Mouse (Mus musculus) hindbrain, embryonic 15.5 days (tissue): ENCODE data around the gene Gm49416. TPM values are rescaled to one million over a fixed set of nuclear protein-coding genes. Genes with fewer than 3 reads are reported as not detected.

Source experiments
- ATAC-seq: fragments of 200-750 bp; cut with Nextera tagmentation; 2 replicates; pipeline ENCODE4 v1.8.0; 2017; ENCODE audit warnings: low read depth, moderate number of reproducible peaks, moderate TSS enrichment; ENCODE audit not compliant: low FRiP score
- H3K27ac ChIP-seq: fragments of 300-500 bp; sonication (generic); replicated peaks from 2 replicates; pipeline ENCODE4 v1.5.1; 2015; ENCODE audit warnings: mild to moderate bottlenecking, inconsistent platforms
- H3K27me3 ChIP-seq: fragments of 300-500 bp; sonication (generic); 2 replicates; pipeline ENCODE4 v1.6.1; 2015; ENCODE audit warnings: control low read depth, inconsistent platforms
- H3K36me3 ChIP-seq: fragments of 300-500 bp; sonication (generic); 2 replicates; pipeline ENCODE4 v1.6.1; 2015; ENCODE audit warnings: control low read depth, inconsistent platforms
- H3K4me1 ChIP-seq: fragments of 300-500 bp; sonication (generic); replicated peaks from 2 replicates; pipeline ENCODE4 v1.6.1; 2015; ENCODE audit warnings: control low read depth, inconsistent platforms
- H3K4me2 ChIP-seq: fragments of 300-500 bp; sonication (generic); 2 replicates; pipeline ENCODE4 v1.6.1; 2015; ENCODE audit warnings: moderate library complexity, mild to moderate bottlenecking, inconsistent platforms
- H3K4me3 ChIP-seq: fragments of 300-500 bp; sonication (generic); 2 replicates; pipeline ENCODE4 v1.5.1; 2015; ENCODE audit warnings: mild to moderate bottlenecking, inconsistent platforms
- H3K9ac ChIP-seq: fragments of 300-500 bp; sonication (generic); 2 replicates; pipeline ENCODE4 v1.6.1; 2015; ENCODE audit warnings: inconsistent platforms
- H3K9me3 ChIP-seq: fragments of 300-500 bp; sonication (generic); 2 replicates; pipeline ENCODE4 v1.6.1; 2016; ENCODE audit warnings: control low read depth, inconsistent platforms
- WGBS: fragments of 180-500 bp; shearing (Covaris S2); methylation state at CpG from one replicate; pipeline ENCODE4 v1.1.7; 2015; 5-methylcytosine and 5-hydroxymethylcytosine counted together
- polyA plus RNA-seq: library from polyadenylated mRNA; unstranded; fragments of >200 nt; fragmentation: Nextera tagmentation; extraction: Ambion mirVana; gene quantifications from 2 replicates; pipeline ENCODE4 v1.2.1, GENCODE M21; 2015

Gene Gm49416
- polyA plus RNA-seq, 1 experiment from 2014 or later: not detected

DNA sequence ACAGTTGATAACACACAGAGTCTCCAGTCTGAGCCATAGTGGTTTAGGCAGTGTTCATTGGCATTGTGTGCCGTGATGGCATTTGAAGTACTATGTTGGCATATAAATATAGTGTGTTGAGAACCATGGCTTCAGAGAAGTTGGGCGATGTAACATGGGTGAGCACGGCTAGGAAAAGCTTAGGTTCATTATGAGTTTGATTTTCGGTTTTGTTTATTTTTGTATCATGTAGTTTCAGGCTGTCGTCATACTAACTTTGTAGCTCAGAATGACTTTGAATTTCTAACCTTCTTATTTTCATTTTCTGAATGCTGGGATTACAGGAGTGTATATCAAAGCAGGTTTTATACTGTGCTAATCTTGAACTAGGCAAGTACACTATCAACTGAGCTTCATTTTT lies 14.7 kb downstream of the Gm49416 start:
- Histone ChIP-seq H3K4me2 (no peak overlapping the region), H3K4me1 (peaks cover 11% of the 10 kb centered on the region), H3K9ac (no peak overlapping the region), H3K27ac (no peak overlapping the region), H3K4me3 (no peak overlapping the region), H3K27me3 (no peaks in the 10 kb centered on the region), H3K9me3 (no peaks in the 10 kb centered on the region), H3K36me3 (peaks cover 58% of the 10 kb centered on the region)
- no peak for ATAC-seq
- WGBS: 96% methylated on average over 5 of the region's 5 CpGs

DNA sequence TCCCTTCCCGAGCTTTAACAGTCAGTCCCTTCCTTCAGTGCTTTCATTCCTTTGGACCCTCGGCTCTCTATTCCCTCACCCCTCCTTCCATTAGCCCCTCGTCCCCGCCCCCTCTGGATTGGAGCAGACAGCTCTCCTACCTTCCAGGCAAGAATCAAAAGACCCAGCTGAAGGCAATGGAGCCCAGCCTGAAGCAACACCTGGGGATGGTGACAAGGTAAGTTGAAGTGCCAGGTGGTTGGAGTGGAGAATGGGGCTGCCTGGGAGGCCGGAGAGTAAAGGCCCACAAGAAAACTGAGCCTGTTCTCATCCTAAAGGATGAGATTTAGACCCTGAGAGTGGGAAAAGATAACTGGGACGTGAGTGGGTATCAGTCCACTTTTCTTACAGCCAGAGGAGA lies 19.8 kb downstream of the Gm49416 start:
- H3K9ac ChIP-seq: no peak overlapping the region
- H3K9me3 ChIP-seq: no peaks in the 10 kb centered on the region
- no peak overlapping the region for H3K4me2 ChIP-seq
- H3K27me3 ChIP-seq: no peaks in the 10 kb centered on the region
- no peak overlapping the region for H3K4me3 ChIP-seq
- H3K4me1 ChIP-seq: no peaks in the 10 kb centered on the region
- no peak overlapping the region for H3K27ac ChIP-seq
- WGBS: 90% methylated on average over 6 of the region's 6 CpGs
- ATAC-seq: no peak
- peaks cover 92% of the 10 kb centered on the region for H3K36me3 ChIP-seq

DNA sequence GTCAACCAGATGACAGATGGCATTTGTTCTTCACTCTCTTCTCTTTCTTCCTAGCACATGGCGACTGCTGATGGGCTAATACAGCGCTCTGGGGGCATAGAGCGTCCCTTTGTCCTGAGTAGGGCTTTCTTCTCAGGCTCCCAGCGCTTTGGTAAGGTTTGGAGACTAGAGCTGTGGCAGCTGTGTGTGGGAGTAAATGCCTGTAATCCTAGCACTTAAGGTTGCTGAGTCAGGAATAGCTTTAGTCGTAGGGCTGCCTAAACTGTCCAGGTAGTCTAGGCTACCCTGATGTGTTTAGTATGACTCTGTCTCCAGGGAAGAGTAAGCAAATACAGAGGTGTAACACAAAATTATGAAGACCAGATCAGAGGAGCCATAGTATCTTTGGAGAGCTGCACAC lies 23.1 kb downstream of the Gm49416 start:
- H3K4me1 ChIP-seq: no peaks in the 10 kb centered on the region
- WGBS: 94% methylated on average over 5 of the region's 5 CpGs
- no peak overlapping the region for H3K4me2 ChIP-seq
- no peak overlapping the region for H3K9ac ChIP-seq
- H3K27ac ChIP-seq: no peak overlapping the region
- no peak overlapping the region for H3K4me3 ChIP-seq
- ATAC-seq: no peak
- no peaks in the 10 kb centered on the region for H3K27me3 ChIP-seq
- H3K36me3 ChIP-seq: peaks cover 99% of the 10 kb centered on the region
- no peaks in the 10 kb centered on the region for H3K9me3 ChIP-seq

DNA sequence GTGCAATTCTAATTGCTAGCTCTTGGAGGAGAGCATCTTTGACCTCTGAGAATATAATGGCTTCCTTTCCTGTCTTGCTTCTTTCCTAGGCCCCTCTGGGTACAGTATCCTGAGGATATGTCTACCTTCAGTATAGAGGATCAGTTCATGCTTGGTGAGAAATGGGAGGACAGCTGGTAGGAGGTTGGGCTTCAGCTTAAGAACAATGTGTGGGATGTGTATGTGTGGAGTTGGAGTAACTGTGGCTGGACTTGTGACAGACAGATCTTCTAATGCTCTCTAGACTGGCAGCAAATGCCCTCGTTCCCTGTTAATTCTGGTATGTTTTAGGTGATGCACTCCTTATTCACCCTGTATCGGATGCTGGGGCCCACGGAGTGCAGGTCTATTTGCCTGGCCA lies 25.5 kb downstream of the Gm49416 start:
- Histone ChIP-seq H3K27ac (no peak overlapping the region), H3K9ac (no peak overlapping the region)
- 97% methylated on average over 3 of the region's 3 CpGs for WGBS

DNA sequence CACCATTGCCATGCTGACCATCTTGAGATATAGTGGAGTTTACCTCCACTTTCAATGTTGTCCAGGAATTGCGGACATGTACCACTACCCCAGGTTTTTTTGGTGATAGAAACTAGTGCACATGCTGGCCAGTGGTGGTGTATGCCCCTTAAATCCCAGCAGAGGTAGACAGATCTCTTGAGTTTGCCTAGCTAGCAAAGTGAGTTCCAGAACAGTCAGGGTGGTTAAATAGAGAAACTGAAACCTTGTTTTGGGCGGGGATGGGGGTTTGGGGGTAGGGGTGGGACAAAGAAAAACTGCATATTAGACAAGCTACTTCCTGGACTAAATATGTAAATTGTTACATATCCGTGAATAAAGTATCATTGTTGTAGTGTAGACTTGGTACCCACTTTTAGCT lies 30.3 kb downstream of the Gm49416 start:
- Histone ChIP-seq H3K4me3 (no peak overlapping the region), H3K9me3 (no peaks in the 10 kb centered on the region), H3K9ac (no peak overlapping the region), H3K36me3 (peaks cover 30% of the 10 kb centered on the region), H3K4me2 (no peak overlapping the region), H3K4me1 (peaks cover 21% of the 10 kb centered on the region), H3K27ac (no peak overlapping the region), H3K27me3 (no peaks in the 10 kb centered on the region)
- no peak for ATAC-seq
- WGBS: 96% methylated on average over 3 of the region's 3 CpGs

More for the DNA sequence above, 25.5 kb downstream of the Gm49416 start:
- ATAC-seq: no peak
- H3K27me3 ChIP-seq: no peaks in the 10 kb centered on the region
- no peaks in the 10 kb centered on the region for H3K4me1 ChIP-seq
- H3K4me2 ChIP-seq: no peak overlapping the region
- H3K9me3 ChIP-seq: no peaks in the 10 kb centered on the region
- peaks cover 78% of the 10 kb centered on the region for H3K36me3 ChIP-seq
- H3K4me3 ChIP-seq: no peak overlapping the region

DNA sequence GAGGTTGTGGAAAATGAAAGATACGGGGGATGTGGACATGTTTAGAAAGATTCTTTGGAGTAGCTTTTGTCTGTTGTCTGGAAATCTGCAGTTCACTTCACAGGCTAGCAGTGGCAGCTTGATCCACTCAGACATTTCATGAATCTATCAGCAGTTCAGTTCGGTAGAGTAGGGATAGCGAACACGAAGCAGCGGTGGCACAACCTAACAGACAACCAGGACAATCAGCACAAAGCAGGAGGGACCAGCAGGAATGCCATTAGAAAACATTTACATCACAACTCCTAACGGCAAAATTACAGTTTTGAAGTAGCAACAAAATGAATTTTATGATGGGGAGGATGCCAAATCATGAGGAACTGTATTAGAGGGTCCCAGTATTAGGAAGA lies 31.0 kb downstream of the Gm49416 start:
- Histone ChIP-seq H3K27ac (peak overlapping the region; percentile 93), H3K36me3 (peaks cover 24% of the 10 kb centered on the region), H3K9ac (peak overlapping the region; percentile 82), H3K27me3 (no peaks in the 10 kb centered on the region), H3K4me1 (peaks cover 21% of the 10 kb centered on the region), H3K4me2 (peak overlapping the region; percentile 83), H3K4me3 (peak overlapping the region; percentile 99), H3K9me3 (no peaks in the 10 kb centered on the region)
- no peak for ATAC-seq
- 75% methylated on average over 6 of the region's 6 CpGs for WGBS

DNA sequence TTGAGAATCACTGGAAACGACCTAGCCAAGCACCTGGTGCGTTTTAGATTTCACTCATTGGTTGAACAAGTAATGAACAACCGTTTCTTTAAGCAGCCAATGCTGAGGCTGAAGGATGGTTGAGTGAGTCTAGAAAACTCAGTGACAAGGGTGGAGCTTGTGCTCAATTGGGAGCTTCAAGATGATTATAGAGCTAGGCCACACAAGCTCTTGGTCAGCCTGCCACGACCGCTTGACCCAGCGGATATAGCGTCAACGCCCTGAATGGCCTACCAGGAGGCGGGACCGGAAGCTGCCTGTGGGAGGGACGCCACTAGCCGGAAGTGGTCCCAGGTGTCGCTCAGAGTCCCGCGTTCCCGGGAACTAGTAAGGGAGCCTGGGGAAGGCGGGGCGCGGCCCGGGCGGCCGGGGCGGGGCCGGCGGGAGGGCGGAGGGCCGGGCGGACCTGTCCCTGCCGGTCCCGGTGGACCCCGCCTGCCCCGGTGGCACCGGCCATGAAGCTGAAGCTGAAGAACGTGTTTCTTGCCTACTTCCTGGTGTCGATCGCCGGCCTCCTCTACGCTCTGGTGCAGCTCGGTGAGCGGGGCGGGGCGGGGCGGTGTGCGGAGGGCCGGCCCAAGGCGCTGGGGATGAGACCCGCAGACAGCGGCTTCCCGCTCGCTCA lies 31.5 kb downstream of the Gm49416 start, which contains the start of gene B3gat3:
B3gat3 (plus strand) TSS at position 302 of the 664 bp plus-strand sequence.
- no peaks in the 10 kb centered on the region for H3K27me3 ChIP-seq
- ATAC-seq: peak; percentile 98
- H3K4me3 ChIP-seq: peak within 1 kb of the TSS; percentile 99
- peak within 1 kb of the TSS; percentile 82 for H3K9ac ChIP-seq
- peaks cover 21% of the 10 kb centered on the region for H3K4me1 ChIP-seq
- peak within 1 kb of the TSS; percentile 93 for H3K27ac ChIP-seq
- H3K9me3 ChIP-seq: no peaks in the 10 kb centered on the region
- H3K36me3 ChIP-seq: peaks cover 18% of the 10 kb centered on the region
- peak within 1 kb of the TSS; percentile 83 for H3K4me2 ChIP-seq
- WGBS: 2% methylated on average over 43 of the region's 50 CpGs

DNA sequence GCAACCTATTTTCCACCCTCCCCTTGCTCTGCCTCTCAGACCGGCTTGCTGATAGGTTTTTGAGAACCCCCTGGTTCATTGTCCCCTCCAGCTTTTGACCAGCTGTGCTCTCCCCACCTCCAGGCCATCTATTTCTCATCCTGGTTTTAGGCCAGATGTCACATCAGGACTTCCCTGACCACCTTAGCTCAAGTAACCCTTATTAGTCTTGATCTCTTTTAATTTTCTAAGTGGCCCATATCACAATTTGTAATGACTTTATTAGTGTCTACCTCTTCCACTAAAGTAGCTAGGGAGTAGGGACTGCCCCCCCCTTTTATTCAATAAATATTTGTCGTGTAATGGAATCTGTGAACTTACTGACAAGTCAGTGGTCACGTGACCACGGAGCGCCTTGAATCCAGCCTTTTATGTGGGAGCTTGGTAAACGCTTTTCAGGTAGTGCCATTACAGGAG lies 32.1 kb downstream of the Gm49416 start:
- 2% methylated on average over 6 of the region's 6 CpGs for WGBS
- no peaks in the 10 kb centered on the region for H3K27me3 ChIP-seq
- H3K4me1 ChIP-seq: peaks cover 21% of the 10 kb centered on the region
- no peaks in the 10 kb centered on the region for H3K9me3 ChIP-seq
- peak overlapping the region; percentile 93 for H3K27ac ChIP-seq
- H3K36me3 ChIP-seq: peaks cover 15% of the 10 kb centered on the region
- ATAC-seq: no peak
- peak overlapping the region; percentile 99 for H3K4me3 ChIP-seq
- peak overlapping the region; percentile 82 for H3K9ac ChIP-seq
- H3K4me2 ChIP-seq: peak overlapping the region; percentile 83

DNA sequence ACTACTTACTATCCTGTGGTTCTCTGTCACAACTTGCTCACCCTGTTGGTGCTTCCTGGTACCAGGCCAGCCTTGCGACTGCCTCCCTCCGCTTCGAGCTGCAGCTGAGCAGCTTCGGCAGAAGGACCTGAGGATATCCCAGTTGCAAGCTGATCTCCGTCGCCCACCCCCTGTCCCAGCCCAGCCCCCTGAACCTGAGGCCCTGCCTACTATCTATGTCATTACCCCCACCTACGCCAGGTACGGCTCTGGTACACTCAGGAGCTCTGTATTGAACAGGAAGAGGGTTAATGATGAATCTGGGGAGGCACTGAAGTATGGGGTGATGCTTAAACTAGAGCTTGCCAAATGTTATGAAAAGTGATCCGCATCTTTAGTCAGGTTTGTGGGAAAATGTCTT lies 33.0 kb downstream of the Gm49416 start:
- Histone ChIP-seq H3K36me3 (peaks cover 10% of the 10 kb centered on the region), H3K4me2 (peak overlapping the region; percentile 83), H3K9me3 (no peaks in the 10 kb centered on the region), H3K27me3 (no peaks in the 10 kb centered on the region), H3K27ac (no peak overlapping the region), H3K4me1 (peaks cover 21% of the 10 kb centered on the region), H3K9ac (no peak overlapping the region), H3K4me3 (peak overlapping the region; percentile 99; the same call in 1 of the 2 replicates)
- 86% methylated on average over 9 of the region's 9 CpGs for WGBS
- ATAC-seq: no peak

DNA sequence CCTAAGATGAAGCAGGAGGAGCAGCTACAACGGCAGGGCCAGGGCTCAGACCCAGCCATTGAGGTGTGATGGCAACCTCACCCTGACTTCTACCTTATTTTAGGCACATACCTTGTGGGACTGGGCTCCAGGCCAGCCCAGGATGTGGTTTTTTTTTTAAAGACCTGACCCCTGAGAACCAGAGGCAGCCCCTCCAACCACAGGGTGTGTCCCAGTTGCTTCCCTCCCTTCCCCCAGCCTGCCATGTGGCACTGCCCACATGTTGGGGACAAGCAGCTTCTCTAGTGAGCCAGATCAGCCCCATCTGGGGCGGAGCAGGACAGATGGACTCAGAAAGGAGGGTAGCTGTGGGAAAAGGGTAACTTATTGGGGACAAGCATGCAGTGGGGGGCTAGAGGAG lies 38.0 kb downstream of the Gm49416 start:
- WGBS: 90% methylated on average over 2 of the region's 2 CpGs

DNA sequence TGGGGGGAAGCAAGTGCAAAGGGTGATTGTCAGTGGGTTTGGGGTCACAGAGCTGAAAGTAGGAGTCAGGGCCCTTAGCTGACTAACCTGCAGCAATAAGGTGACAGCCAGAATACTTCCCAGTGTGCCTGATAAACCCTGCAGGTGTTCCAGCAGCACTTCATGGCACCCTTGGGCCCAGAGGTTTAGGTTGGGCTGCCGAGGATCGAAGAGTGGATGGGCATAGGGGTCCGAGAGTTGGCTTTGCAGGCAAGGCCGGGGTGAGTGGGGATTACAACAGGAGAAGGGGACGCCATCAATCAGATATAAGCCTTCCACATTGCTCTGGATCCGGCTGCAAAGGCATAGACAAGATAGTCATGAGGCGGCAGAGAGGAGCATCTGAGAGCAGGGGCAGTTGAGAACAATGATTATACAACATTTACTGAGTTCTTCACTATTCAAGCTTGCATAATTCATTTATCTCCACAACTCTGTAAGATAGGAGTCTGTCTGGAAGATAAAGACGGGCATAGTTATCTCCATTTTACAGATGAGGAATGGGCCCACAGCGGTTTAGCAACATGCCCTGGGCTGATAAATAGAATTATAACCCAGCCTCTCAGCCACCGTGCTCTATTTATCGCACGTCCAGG lies 39.3 kb downstream of the Gm49416 start:
- Histone ChIP-seq H3K9me3 (no peaks in the 10 kb centered on the region), H3K9ac (no peak overlapping the region), H3K27me3 (no peaks in the 10 kb centered on the region; the same call in 1 of the 2 replicates), H3K36me3 (peaks cover 19% of the 10 kb centered on the region), H3K27ac (no peak overlapping the region), H3K4me3 (no peak overlapping the region), H3K4me1 (peaks cover 20% of the 10 kb centered on the region), H3K4me2 (no peak overlapping the region)
- no peak for ATAC-seq
- WGBS: 90% methylated on average over 12 of the region's 12 CpGs

More for the DNA sequence above, 38.0 kb downstream of the Gm49416 start:
- no peak overlapping the region for H3K4me2 ChIP-seq
- H3K9me3 ChIP-seq: no peaks in the 10 kb centered on the region
- ATAC-seq: no peak
- H3K4me3 ChIP-seq: no peak overlapping the region
- peaks cover 23% of the 10 kb centered on the region for H3K4me1 ChIP-seq
- H3K36me3 ChIP-seq: peaks cover 19% of the 10 kb centered on the region
- H3K27ac ChIP-seq: no peak overlapping the region
- no peaks in the 10 kb centered on the region; the same call in 1 of the 2 replicates for H3K27me3 ChIP-seq
- no peak overlapping the region for H3K9ac ChIP-seq

DNA sequence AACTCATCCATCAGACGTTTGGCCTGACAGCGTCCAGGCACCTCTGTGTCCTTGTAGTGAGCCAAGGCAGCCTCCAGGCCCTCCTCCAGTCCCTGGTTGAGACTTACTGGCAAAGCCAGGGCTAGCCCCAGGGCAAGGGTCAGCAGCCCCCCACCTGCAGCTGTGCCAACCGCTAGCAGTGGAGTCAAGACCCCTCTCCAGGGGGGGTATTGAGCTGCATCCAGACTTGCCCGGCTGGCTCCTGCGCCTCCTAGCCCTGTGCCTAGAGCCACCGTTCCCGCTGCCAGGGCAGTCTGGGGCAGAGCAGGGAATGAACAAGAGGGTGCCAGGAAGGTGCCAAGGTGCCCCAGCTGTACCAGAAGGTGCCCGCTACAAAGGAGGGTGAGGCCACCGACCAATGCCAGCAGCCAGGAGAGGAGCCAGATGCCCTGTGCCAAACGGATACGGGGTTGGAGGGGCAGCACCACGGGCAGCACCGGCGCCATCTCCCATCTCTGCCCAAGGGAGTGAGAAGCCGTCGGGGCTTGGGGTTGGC lies 40.0 kb downstream of the Gm49416 start:
- peaks cover 18% of the 10 kb centered on the region for H3K4me1 ChIP-seq
- H3K4me2 ChIP-seq: peak overlapping the region; percentile 78
- peaks cover 19% of the 10 kb centered on the region for H3K36me3 ChIP-seq
- H3K9me3 ChIP-seq: no peaks in the 10 kb centered on the region
- peak overlapping the region; percentile 57 for H3K4me3 ChIP-seq
- ATAC-seq: peak; percentile 40
- 17% methylated on average over 16 of the region's 16 CpGs for WGBS
- H3K9ac ChIP-seq: peak overlapping the region; percentile 53
- H3K27me3 ChIP-seq: no peaks in the 10 kb centered on the region; the same call in 1 of the 2 replicates
- peak overlapping the region; percentile 61; the same call in 1 of the 2 replicates for H3K27ac ChIP-seq
